Mouse (Mus musculus): ENCODE results near the gene Plppr1.

Gene Plppr1

DNA sequence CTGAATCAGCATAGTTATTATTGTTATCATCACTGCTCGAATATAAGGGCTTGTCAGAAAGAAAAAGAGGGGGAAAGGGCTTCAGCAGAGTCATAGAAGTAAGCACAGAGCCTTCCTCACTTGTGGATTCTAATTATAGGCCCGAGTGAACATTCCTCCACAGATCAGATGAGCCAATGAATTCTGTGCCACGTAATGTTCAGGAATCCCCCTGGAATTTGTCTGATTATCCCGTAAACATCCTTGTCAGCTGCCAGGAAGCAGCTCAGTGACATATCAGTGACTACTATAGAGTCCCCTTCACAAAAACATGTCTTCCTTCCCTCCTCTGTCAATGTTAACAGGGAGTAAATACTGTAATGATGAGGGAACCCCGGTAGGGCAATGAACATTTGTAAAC is 50.9 kb downstream of the Plppr1 start:
- no peak for DNase-seq (ENCODE audit: low read depth, low spot score)

DNA sequence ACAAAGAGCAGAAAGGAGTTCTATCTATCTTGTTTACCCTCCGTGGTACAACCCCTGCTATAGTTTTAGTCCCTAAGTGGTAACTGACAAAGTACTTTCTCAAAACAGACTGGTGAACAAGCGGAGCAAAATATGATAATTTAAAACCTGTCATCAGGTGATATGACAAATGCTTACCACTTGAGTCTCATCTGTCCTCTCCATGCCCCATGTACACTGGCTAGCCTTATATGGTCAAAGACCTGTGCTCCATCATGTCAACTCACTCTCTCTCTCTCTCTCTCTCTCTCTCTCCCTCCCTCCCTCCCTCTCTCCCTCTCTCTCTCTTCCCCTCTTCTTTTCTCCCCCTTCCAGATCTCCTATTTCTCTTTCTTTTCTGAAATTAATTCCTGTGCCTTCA is 59.8 kb downstream of the Plppr1 start:
- DNase-seq (ENCODE audit: low read depth, low spot score): no peak

DNA sequence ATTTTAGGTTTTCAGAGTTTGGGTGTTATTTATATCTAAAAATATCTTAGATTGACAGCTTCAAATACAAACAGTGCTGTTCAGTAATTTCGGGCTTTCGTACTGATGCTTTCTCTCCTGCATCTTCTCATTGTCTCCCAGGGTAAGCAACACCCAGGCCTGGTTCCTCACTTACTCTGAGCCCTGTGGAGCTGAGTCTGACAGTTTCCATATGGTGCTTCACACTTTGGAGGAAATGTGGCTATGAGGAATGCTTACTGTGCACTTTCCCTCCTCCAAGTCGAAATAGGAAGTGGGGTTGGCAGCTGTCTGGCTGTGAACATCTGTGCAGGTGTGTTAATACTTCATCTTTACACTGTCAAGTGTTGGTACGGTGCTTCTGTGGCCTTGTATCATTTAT is 85.7 kb downstream of the Plppr1 start:
- no peak for DNase-seq (ENCODE audit: low read depth, low spot score)

GRCm38 (mm10) chr4:49148775-49149174 is 89.7 kb downstream of the Plppr1 start:
- DNase-seq (ENCODE audit: low read depth, low spot score): no peak

DNA sequence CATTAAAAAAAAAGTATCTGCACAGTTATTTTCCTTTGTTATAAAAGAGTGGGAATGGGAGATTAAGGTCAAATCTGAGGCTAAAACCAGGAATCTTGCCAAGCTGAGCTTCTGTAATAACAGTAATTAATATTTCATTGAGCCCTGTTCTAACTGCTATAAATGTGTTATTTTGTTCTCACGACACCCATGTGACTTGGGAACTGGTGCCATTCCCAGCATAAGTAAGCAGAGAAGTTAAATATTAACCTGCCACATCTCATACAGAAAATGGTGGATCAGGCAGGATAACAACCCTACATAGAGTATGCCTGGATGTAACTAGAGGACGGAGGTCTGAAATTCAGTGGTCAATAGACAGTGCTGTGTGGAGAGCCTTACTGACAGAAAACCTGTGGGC is 90.2 kb downstream of the Plppr1 start:
- DNase-seq (ENCODE audit: low read depth, low spot score): no peak

- peak; percentile 61 for DNase-seq (ENCODE audit: low read depth, low spot score)
Observed at GRCm38 (mm10) chr4:49153849-49154248, 94.8 kb downstream of the Plppr1 start.

DNA sequence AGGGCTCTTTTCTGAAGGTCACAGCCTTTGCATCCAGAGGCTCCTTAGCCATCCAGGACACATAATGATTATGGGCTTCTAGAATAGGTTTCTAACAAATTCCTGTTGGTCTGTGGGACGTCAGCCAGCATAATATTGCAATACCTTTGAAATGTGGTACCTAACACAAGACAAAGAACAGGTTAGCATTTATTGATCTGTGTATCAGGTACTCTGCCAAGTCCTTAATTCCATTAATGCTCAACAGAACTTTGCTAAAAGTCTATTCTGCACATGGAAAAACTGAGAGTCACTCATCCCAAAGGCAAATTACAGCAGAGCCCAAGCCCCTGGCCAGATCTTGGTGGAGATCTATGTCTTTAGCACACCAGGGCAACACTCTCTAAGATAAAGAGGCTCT is 97.7 kb downstream of the Plppr1 start:
- DNase-seq (ENCODE audit: low read depth, low spot score): no peak

DNA sequence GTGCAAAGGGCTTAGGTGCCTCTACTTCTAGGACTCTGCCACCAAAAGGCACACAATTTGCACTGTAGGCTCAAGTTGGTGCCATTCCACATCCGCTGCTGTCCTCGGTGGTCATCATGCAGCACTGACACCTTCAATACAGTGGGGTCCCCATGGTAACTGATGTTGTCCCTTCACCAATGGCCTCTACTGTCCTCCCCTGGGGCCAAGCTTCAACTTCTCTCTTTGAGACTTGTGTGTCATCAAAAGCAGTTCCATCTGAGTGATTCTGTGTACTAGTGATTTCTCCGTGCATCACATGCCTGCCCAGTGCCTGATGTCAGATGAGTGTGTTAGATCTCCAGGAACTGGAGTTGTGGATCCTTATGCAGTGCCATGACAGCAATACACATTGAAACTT is 104.2 kb downstream of the Plppr1 start:
- DNase-seq (ENCODE audit: low read depth, low spot score): no peak

GRCm38 (mm10) chr4:49166391-49166790 is 107.3 kb downstream of the Plppr1 start:
- DNase-seq (ENCODE audit: low read depth, low spot score): no peak

DNA sequence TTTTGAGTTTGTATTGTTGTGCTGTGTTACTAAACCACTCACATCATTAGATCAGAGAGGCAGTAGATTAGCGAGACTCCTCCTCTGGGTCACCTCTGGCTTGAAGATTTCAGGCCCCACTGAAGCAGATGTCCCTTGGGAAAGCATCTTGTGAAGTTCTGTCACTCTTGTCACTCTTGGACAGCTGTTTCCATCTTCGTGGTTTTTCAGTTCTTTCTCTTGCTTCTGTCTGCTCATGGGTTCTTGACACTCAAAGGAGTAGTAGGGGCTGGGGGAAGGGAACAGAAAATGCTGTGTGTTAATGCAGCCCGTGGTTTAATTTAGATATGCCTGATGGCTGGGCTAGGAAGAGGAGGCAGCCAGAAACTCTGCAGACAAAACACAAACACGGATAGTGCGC is 108.0 kb downstream of the Plppr1 start:
- no peak for DNase-seq (ENCODE audit: low read depth, low spot score)

- no peak for DNase-seq (ENCODE audit: low read depth, low spot score)
Observed at GRCm38 (mm10) chr4:49169498-49169897, 110.4 kb downstream of the Plppr1 start.

DNA sequence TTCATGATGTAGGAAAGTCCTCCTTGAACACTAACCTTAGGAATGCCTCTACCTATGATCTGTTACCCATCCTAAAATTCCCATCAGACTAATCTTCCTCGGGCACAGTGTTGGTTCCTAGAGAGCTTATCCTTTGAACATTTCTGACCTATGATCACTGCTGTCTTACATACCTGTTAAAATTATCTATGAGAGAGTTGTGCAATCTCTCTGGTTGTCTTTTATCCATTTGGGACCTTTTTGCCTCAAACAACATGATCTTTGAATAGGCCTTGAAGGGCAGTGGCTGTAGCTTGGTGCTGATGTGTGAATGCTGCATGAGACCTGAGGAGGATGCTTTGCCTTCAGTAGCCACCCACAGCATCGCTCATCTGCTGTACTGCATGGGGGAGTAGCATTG is 119.0 kb downstream of the Plppr1 start:
- no peak for DNase-seq (ENCODE audit: low read depth, low spot score)

DNA sequence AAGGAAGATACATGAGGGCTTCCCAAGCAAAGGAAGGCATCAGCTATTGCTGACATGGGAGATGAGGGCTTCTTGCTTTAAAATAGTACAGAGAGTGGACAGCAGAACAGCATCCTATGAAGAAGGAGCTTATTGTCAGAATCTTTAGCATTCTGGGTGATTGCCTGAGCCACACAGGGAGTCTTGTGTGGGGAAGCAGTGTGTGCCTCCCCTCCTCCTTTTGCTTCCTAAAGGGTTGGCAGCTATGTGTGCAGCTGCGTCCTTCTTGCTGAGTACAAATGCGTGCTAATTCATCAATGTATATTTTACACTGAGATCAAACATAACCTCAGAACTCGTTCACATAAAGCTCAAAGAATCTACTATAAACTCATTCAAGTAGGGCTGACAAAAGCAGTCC is 119.8 kb downstream of the Plppr1 start:
- DNase-seq (ENCODE audit: low read depth, low spot score): no peak

DNA sequence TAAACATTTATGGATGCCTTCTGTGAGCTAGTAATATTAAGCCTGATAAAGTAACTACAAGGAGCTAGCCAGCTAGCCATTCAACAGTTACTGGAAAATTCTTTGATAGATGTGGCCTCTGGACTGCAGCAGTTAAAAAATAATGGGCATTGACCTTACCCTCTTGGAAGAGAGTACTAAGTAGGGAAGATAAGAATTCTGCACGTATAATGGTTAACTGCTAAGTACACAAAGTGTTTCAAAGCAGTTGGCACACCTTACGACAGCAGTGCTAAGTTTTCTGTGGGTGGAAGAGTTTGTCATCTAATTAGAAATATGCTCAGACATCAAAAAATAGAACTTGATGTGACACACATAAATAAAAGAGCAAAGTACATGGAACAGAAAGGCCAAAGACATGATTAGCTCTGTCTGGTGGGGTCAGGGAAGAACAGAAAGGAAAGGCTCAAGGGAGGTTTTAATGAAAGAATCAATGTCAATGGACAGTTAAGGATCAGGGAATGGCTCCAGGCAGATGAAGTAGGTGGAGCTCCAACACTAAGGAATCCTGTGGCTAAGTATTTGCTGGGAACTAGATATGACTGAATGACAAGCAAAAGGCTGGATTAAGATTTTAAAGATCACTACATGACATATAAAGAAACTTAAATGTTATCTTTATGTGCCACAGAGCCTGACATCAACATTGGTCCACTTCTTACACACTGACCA is 120.6 kb downstream of the Plppr1 start:
- DNase-seq (ENCODE audit: low read depth, low spot score): no peak

- DNase-seq (ENCODE audit: low read depth, low spot score): no peak
Observed at GRCm38 (mm10) chr4:49189991-49190526, 131.0 kb downstream of the Plppr1 start.

DNA sequence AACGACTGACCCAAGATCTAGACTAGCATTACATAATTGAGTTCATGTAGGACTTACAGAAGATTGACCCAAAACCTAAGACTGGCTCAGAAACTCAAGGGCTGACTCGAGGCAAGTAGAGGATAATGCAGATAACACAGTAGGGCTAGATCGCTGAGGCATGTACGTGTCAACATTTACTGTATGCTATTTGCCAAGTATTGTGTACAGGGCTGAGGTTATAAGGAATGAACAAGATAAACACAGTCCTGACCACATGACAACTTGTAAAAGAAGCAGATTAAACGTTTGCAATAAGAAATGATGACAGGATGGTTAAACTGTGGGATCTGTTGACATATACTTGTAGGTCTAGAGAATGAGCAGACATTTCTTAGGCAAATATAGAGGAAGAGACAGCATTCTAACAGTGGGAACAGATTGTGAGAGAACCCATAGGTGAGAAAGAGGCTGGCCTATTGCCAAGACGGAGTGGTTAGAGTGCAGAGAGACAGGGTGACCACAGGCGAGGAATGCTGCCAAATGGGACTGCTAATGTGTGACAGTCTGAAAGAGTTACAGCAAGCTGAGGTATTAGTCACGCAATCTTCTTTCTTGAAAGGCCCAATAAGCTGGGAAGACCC is 138.2 kb downstream of the Plppr1 start:
- DNase-seq (ENCODE audit: low read depth, low spot score): no peak

DNA sequence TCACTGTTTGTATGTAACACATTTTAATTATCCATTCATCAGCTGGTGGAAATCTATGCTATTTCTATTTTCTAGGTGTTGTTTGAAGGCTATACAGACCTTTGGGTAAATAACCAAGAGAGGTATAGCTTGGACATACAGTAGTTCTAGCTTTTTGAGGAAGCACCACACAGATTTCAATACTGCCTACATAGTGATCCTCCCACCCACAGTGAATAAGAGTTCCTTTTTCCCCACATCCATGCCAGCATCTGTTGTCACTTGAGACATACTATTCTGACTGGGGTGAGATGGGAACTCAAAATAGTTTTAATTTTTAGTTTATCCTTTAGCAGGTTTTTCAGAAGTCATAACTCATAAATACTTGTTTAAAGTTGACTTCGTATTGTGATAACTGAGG is 151.4 kb downstream of the Plppr1 start:
- DNase-seq (ENCODE audit: low read depth, low spot score): no peak

GRCm38 (mm10) chr4:49211582-49211981 is 152.5 kb downstream of the Plppr1 start:
- no peak for DNase-seq (ENCODE audit: low read depth, low spot score)

- no peak for DNase-seq (ENCODE audit: low read depth, low spot score)
Observed at GRCm38 (mm10) chr4:49212616-49213544, 153.8 kb downstream of the Plppr1 start.

- DNase-seq (ENCODE audit: low read depth, low spot score): no peak
Observed at GRCm38 (mm10) chr4:49214341-49214740, 155.3 kb downstream of the Plppr1 start.

GRCm38 (mm10) chr4:49223501-49223900 is 164.4 kb downstream of the Plppr1 start:
- DNase-seq (ENCODE audit: low read depth, low spot score): no peak

DNA sequence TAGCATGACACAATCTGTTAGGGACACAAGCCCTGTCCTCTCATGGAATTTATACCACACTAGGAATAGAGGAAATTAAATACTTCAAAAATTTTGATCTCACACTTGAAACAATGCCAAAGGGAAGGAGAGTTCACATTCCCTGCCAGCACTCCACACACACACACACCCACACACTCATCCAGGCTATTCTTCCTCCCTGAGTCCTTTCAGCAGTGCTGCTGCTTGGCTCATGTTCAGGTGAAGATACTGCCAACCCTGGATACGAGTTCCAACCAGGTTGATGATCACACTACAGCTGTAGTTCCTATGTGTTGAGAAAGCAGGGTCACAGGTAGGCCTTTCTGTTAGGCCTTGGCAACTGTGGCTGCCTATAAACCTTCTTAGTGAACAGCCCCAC is 165.9 kb downstream of the Plppr1 start:
- DNase-seq (ENCODE audit: low read depth, low spot score): no peak
